Mouse (Mus musculus) stomach, embryonic 16.5 days (tissue): ENCODE measurements around the gene Cgref1. TPM values are rescaled to one million over a fixed set of nuclear protein-coding genes. Genes with fewer than 3 reads are reported as not detected.

Source experiments
- ATAC-seq: fragments of 200-750 bp; cut with Nextera tagmentation; 2 replicates; pipeline ENCODE4 v1.8.0; 2017; ENCODE audit warnings: moderate number of reproducible peaks, moderate TSS enrichment; ENCODE audit not compliant: insufficient read depth, low FRiP score
- H3K27ac ChIP-seq: fragments of 300-500 bp; sonication (generic); 2 replicates; pipeline ENCODE4 v1.5.1; 2014; ENCODE audit warnings: low read length
- H3K27me3 ChIP-seq: fragments of 300-500 bp; sonication (generic); 2 replicates; pipeline ENCODE4 v1.6.1; 2014; ENCODE audit warnings: low read length, control low read depth, mixed read lengths; ENCODE audit not compliant: control insufficient read depth, insufficient read depth
- H3K36me3 ChIP-seq: fragments of 300-500 bp; sonication (generic); 2 replicates; pipeline ENCODE4 v1.6.1; 2014; ENCODE audit warnings: low read length; ENCODE audit not compliant: control insufficient read depth, insufficient read depth
- H3K4me1 ChIP-seq: fragments of 300-500 bp; sonication (generic); 2 replicates; pipeline ENCODE4 v1.6.1; 2014; ENCODE audit warnings: low read length, control low read depth, mixed read lengths; ENCODE audit not compliant: control insufficient read depth, insufficient read depth
- H3K4me2 ChIP-seq: fragments of 300-500 bp; sonication (generic); 2 replicates; pipeline ENCODE4 v1.6.1; 2014; ENCODE audit warnings: low read depth, low read length, mixed read lengths
- H3K4me3 ChIP-seq: fragments of 300-500 bp; sonication (generic); replicated peaks from 2 replicates; pipeline ENCODE4 v1.5.1; 2014; ENCODE audit warnings: mild to moderate bottlenecking, low read length
- H3K9ac ChIP-seq: fragments of 300-500 bp; sonication (generic); 2 replicates; pipeline ENCODE4 v1.6.1; 2014; ENCODE audit warnings: low read length
- H3K9me3 ChIP-seq: fragments of 300-500 bp; sonication (generic); replicated peaks from 2 replicates; pipeline ENCODE4 v1.6.1; 2016; ENCODE audit warnings: low read length, control low read depth; ENCODE audit not compliant: control insufficient read depth
- WGBS: fragments of 180-500 bp; shearing (Covaris S2); extraction: QIAGEN DNeasy Blood & Tissue Kit; methylation state at CpG from one replicate; pipeline ENCODE4 v1.1.7; 2014; 5-methylcytosine and 5-hydroxymethylcytosine counted together
- polyA plus RNA-seq: library from polyadenylated mRNA; unstranded; fragments of >200 nt; fragmentation: Nextera tagmentation; extraction: Ambion mirVana; gene quantifications from 2 replicates; pipeline ENCODE4 v1.2.1, GENCODE M21; 2015

Gene Cgref1
- polyA plus RNA-seq, 1 experiment from 2014 or later: 14.3 TPM

GRCm38 (mm10) chr5:30923119-30923518, 22.3 kb downstream of the Cgref1 start:
- Histone ChIP-seq H3K4me3 (no peak overlapping the region), H3K9me3 (no peaks in the 10 kb centered on the region), H3K4me1 (peaks cover 24% of the 10 kb centered on the region), H3K4me2 (no peak overlapping the region), H3K36me3 (peaks cover 10% of the 10 kb centered on the region), H3K27ac (no peak overlapping the region), H3K9ac (no peak overlapping the region), H3K27me3 (no peaks in the 10 kb centered on the region)
- 70% methylated on average over 6 of the region's 6 CpGs for WGBS
- ATAC-seq: no peak

- Histone ChIP-seq H3K4me3 (peak overlapping the region; percentile 54; the same call in 1 of the 2 replicates), H3K27me3 (no peaks in the 10 kb centered on the region), H3K9me3 (no peaks in the 10 kb centered on the region), H3K4me2 (peak overlapping the region; percentile 79), H3K4me1 (peaks cover 24% of the 10 kb centered on the region), H3K36me3 (peaks cover 10% of the 10 kb centered on the region), H3K27ac (no peak overlapping the region), H3K9ac (peak overlapping the region; percentile 77; the same call in 1 of the 2 replicates)
- WGBS: 49% methylated on average over 10 of the region's 10 CpGs
- no peak for ATAC-seq
Measured at GRCm38 (mm10) chr5:30922581-30923041, 22.8 kb downstream of the Cgref1 start.

GRCm38 (mm10) chr5:30921256-30922033, 23.9 kb downstream of the Cgref1 start, which contains the start of gene Khk:
Gene Khk (plus strand): TSS chr5:30921431.
- Histone ChIP-seq H3K9me3 (no peaks in the 10 kb centered on the region), H3K27me3 (no peaks in the 10 kb centered on the region), H3K9ac (peak within 1 kb of the TSS; percentile 77), H3K4me1 (peaks cover 34% of the 10 kb centered on the region), H3K27ac (peak within 1 kb of the TSS; percentile 90), H3K4me2 (peak within 1 kb of the TSS; percentile 79), H3K36me3 (peaks cover 10% of the 10 kb centered on the region), H3K4me3 (peak within 1 kb of the TSS; percentile 54)
- ATAC-seq: peak; percentile 88
- WGBS: 2% methylated on average over 37 of the region's 40 CpGs

- H3K27me3 ChIP-seq: no peaks in the 10 kb centered on the region
- peak overlapping the region; percentile 40 for H3K9ac ChIP-seq
- peak; percentile 1; the same call in 1 of the 2 replicates for ATAC-seq
- H3K4me1 ChIP-seq: peaks cover 39% of the 10 kb centered on the region
- H3K9me3 ChIP-seq: no peaks in the 10 kb centered on the region
- WGBS: 49% methylated on average over 19 of the region's 19 CpGs
- peak overlapping the region; percentile 0; the same call in 1 of the 2 replicates for H3K27ac ChIP-seq
- peaks cover 10% of the 10 kb centered on the region for H3K36me3 ChIP-seq
- peak overlapping the region; percentile 54 for H3K4me3 ChIP-seq
- H3K4me2 ChIP-seq: peak overlapping the region; percentile 79
Measured at GRCm38 (mm10) chr5:30920621-30921020, 24.8 kb downstream of the Cgref1 start.

- WGBS: 70% methylated on average over 11 of the region's 11 CpGs
- ATAC-seq: no peak
- Histone ChIP-seq H3K27ac (peak overlapping the region; percentile 0; the same call in 1 of the 2 replicates), H3K27me3 (no peaks in the 10 kb centered on the region), H3K4me2 (no peak overlapping the region), H3K9ac (0 out of 2 replicates have a peak overlapping the region, but pooled peaks have one; percentile 9), H3K4me3 (no peak overlapping the region), H3K4me1 (peaks cover 39% of the 10 kb centered on the region), H3K9me3 (no peaks in the 10 kb centered on the region), H3K36me3 (peaks cover 10% of the 10 kb centered on the region)
Measured at GRCm38 (mm10) chr5:30919831-30920614, 25.4 kb downstream of the Cgref1 start.

- Histone ChIP-seq H3K36me3 (peaks cover 10% of the 10 kb centered on the region), H3K9ac (peak overlapping the region; percentile 46), H3K9me3 (no peaks in the 10 kb centered on the region), H3K4me1 (peaks cover 39% of the 10 kb centered on the region), H3K4me3 (no peak overlapping the region), H3K4me2 (no peak overlapping the region), H3K27ac (0 out of 2 replicates have a peak overlapping the region, but pooled peaks have one; percentile 34), H3K27me3 (no peaks in the 10 kb centered on the region)
- ATAC-seq: no peak
- 82% methylated on average over 8 of the region's 8 CpGs for WGBS
Measured at GRCm38 (mm10) chr5:30918691-30919090, 26.7 kb downstream of the Cgref1 start.

GRCm38 (mm10) chr5:30917891-30918670, 27.3 kb downstream of the Cgref1 start:
- Histone ChIP-seq H3K4me2 (no peak overlapping the region), H3K27me3 (no peaks in the 10 kb centered on the region), H3K36me3 (peaks cover 10% of the 10 kb centered on the region), H3K27ac (0 out of 2 replicates have a peak overlapping the region, but pooled peaks have one; percentile 34), H3K9me3 (no peaks in the 10 kb centered on the region), H3K4me3 (no peak overlapping the region), H3K4me1 (peaks cover 39% of the 10 kb centered on the region), H3K9ac (peak overlapping the region; percentile 46)
- 86% methylated on average over 31 of the region's 31 CpGs for WGBS
- ATAC-seq: no peak

GRCm38 (mm10) chr5:30917348-30917747, 28.0 kb downstream of the Cgref1 start:
- Histone ChIP-seq H3K27me3 (no peaks in the 10 kb centered on the region), H3K9me3 (no peaks in the 10 kb centered on the region), H3K4me1 (peaks cover 38% of the 10 kb centered on the region), H3K27ac (no peak overlapping the region), H3K9ac (peak overlapping the region; percentile 32; the same call in 1 of the 2 replicates), H3K4me2 (no peak overlapping the region), H3K4me3 (no peak overlapping the region), H3K36me3 (peaks cover 10% of the 10 kb centered on the region)
- 87% methylated on average over 11 of the region's 11 CpGs for WGBS
- no peak for ATAC-seq
